Mouse (Mus musculus) intestine, embryonic 15.5 days (tissue): Measurements from ENCODE around the gene Nck2. TPM values are rescaled to one million over a fixed set of nuclear protein-coding genes. Genes with fewer than 3 reads are reported as not detected.

ENCODE experiments used
- ATAC-seq: fragments of 200-750 bp; cut with Nextera tagmentation; 2 replicates; pipeline ENCODE4 v1.8.0; 2017; ENCODE audit warnings: moderate TSS enrichment, moderate library complexity
- H3K27ac ChIP-seq: fragments of 300-500 bp; sonication (generic); 2 replicates; pipeline ENCODE4 v1.5.1; 2015; ENCODE audit warnings: mild to moderate bottlenecking, inconsistent platforms
- H3K27me3 ChIP-seq: fragments of 300-500 bp; sonication (generic); replicated peaks from 2 replicates; pipeline ENCODE4 v1.6.1; 2015; ENCODE audit warnings: inconsistent platforms
- H3K36me3 ChIP-seq: fragments of 300-500 bp; sonication (generic); 2 replicates; pipeline ENCODE4 v1.6.1; 2015; ENCODE audit warnings: inconsistent platforms
- H3K4me1 ChIP-seq: fragments of 300-500 bp; sonication (generic); replicated peaks from 2 replicates; pipeline ENCODE4 v1.6.1; 2015; ENCODE audit warnings: inconsistent platforms
- H3K4me2 ChIP-seq: fragments of 300-500 bp; sonication (generic); replicated peaks from 2 replicates; pipeline ENCODE4 v1.6.1; 2015; ENCODE audit warnings: mild to moderate bottlenecking, inconsistent platforms
- H3K4me3 ChIP-seq: fragments of 300-500 bp; sonication (generic); replicated peaks from 2 replicates; pipeline ENCODE4 v1.5.1; 2015; ENCODE audit warnings: inconsistent platforms
- H3K9ac ChIP-seq: fragments of 300-500 bp; sonication (generic); 2 replicates; pipeline ENCODE4 v1.6.1; 2015; ENCODE audit warnings: inconsistent platforms
- H3K9me3 ChIP-seq: fragments of 300-500 bp; sonication (generic); 2 replicates; pipeline ENCODE4 v1.6.1; 2016; ENCODE audit warnings: inconsistent platforms
- WGBS: fragments of 180-500 bp; shearing (Covaris S2); methylation state at CpG from one replicate; pipeline ENCODE4 v1.1.7; 2015; 5-methylcytosine and 5-hydroxymethylcytosine counted together
- polyA plus RNA-seq: library from polyadenylated mRNA; unstranded; fragments of >200 nt; fragmentation: Nextera tagmentation; extraction: Ambion mirVana; gene quantifications from 2 replicates; pipeline ENCODE4 v1.2.1, GENCODE M21; 2015

Nck2 gene
- polyA plus RNA-seq, 1 experiment from 2014 or later = 31.6 TPM

DNA sequence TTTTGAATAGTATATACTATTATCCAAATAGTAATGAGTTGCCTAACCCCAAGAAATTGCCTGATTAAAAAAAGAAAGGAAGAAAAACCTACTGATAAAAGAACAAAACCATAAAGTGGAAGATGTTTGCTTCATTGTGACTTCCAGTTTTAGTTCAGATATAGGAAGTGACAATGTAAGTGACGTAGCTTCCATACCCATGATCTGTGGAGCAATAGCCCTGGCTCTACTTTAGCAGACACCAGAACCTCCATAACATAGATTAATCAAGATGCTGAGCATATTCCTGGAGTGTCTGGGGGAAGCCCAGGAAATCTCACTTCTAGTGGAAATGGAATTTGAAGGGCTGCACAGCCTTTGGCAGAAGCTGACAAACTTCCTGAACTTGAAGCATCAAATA lies 144.6 kb downstream of the Nck2 start:
- H3K27me3 ChIP-seq = no peaks in the 10 kb centered on the region
- WGBS = 87% methylated on average over 1 of the region's 1 CpGs
- ATAC-seq = no peak

DNA sequence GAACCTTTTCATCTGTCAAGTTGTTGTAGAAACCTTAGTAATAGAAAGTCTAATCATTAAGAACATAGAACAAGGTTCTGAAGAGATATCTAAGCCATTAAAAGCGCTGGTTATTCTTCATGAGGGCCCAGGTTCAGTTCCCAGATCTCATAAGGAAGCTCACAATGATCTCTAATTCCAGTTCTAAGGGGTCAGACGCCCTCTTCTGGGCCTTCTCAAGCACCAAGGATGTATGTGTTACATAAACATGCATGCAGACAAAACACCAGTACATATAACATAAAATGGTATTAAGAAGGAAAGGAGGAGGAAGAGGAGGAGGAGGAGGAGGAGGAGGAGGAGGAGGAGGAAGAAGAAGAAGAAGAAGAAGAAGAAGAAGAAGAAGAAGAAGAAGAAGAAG lies 145.5 kb downstream of the Nck2 start:
- 48% methylated on average over 2 of the region's 2 CpGs for WGBS

More for the DNA sequence above, 144.6 kb downstream of the Nck2 start:
- Histone ChIP-seq H3K9me3 (no peaks in the 10 kb centered on the region), H3K9ac (no peak overlapping the region), H3K27ac (no peak overlapping the region), H3K36me3 (no peaks in the 10 kb centered on the region), H3K4me3 (no peak overlapping the region), H3K4me2 (no peak overlapping the region), H3K4me1 (no peaks in the 10 kb centered on the region)

GRCm38 (mm10) chr1:43590727-43591126 lies 146.3 kb downstream of the Nck2 start:
- Histone ChIP-seq H3K27me3 (no peaks in the 10 kb centered on the region), H3K36me3 (no peaks in the 10 kb centered on the region), H3K9ac (no peak overlapping the region), H3K4me1 (no peaks in the 10 kb centered on the region), H3K9me3 (no peaks in the 10 kb centered on the region), H3K4me2 (no peak overlapping the region), H3K27ac (no peak overlapping the region), H3K4me3 (no peak overlapping the region)
- ATAC-seq = no peak
- 61% methylated on average over 1 of the region's 1 CpGs for WGBS

More for the DNA sequence above, 145.5 kb downstream of the Nck2 start:
- H3K36me3 ChIP-seq = no peaks in the 10 kb centered on the region
- no peaks in the 10 kb centered on the region for H3K9me3 ChIP-seq
- no peaks in the 10 kb centered on the region for H3K4me1 ChIP-seq
- H3K27me3 ChIP-seq = no peaks in the 10 kb centered on the region
- no peak for ATAC-seq
- no peak overlapping the region for H3K4me3 ChIP-seq
- no peak overlapping the region for H3K4me2 ChIP-seq
- H3K27ac ChIP-seq = no peak overlapping the region
- H3K9ac ChIP-seq = no peak overlapping the region

DNA sequence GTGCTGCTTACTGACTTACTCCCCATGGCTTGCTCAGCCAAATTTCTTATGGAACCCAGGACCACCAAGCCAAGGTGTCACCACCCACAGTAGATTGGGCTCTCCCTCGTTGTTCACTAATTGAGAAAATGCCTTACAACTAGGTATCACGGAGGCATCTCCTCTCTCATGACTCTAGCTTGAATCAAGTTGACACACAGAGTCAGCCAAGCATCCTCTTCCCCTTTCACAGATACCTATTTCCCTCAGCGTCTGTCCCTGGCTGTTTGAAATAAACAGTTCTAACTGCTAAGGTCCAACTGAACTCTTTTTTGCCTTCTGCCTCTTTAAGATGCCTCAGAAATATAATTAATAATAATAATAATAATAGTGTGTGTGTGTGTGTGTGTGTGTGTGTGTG lies 148.7 kb downstream of the Nck2 start:
- ATAC-seq = no peak
- no peaks in the 10 kb centered on the region for H3K27me3 ChIP-seq
- H3K4me2 ChIP-seq = no peak overlapping the region
- WGBS = 70% methylated on average over 3 of the region's 3 CpGs
- no peak overlapping the region for H3K4me3 ChIP-seq
- no peaks in the 10 kb centered on the region for H3K36me3 ChIP-seq
- no peak overlapping the region for H3K9ac ChIP-seq
- no peaks in the 10 kb centered on the region for H3K9me3 ChIP-seq
- H3K27ac ChIP-seq = no peak overlapping the region
- H3K4me1 ChIP-seq = no peaks in the 10 kb centered on the region

GRCm38 (mm10) chr1:43594738-43595137 lies 150.4 kb downstream of the Nck2 start:
- WGBS = 70% methylated on average over 4 of the region's 4 CpGs
- ATAC-seq = no peak
- Histone ChIP-seq H3K9me3 (no peaks in the 10 kb centered on the region), H3K4me1 (no peaks in the 10 kb centered on the region), H3K27ac (no peak overlapping the region), H3K9ac (no peak overlapping the region), H3K4me2 (no peak overlapping the region), H3K4me3 (no peak overlapping the region), H3K36me3 (no peaks in the 10 kb centered on the region), H3K27me3 (no peaks in the 10 kb centered on the region)

- Histone ChIP-seq H3K9me3 (no peaks in the 10 kb centered on the region), H3K27ac (no peak overlapping the region), H3K4me1 (no peaks in the 10 kb centered on the region), H3K4me2 (no peak overlapping the region), H3K4me3 (no peak overlapping the region), H3K36me3 (no peaks in the 10 kb centered on the region), H3K9ac (no peak overlapping the region), H3K27me3 (no peaks in the 10 kb centered on the region)
- no peak for ATAC-seq
Measured at GRCm38 (mm10) chr1:43597731-43598130, 153.4 kb downstream of the Nck2 start.

DNA sequence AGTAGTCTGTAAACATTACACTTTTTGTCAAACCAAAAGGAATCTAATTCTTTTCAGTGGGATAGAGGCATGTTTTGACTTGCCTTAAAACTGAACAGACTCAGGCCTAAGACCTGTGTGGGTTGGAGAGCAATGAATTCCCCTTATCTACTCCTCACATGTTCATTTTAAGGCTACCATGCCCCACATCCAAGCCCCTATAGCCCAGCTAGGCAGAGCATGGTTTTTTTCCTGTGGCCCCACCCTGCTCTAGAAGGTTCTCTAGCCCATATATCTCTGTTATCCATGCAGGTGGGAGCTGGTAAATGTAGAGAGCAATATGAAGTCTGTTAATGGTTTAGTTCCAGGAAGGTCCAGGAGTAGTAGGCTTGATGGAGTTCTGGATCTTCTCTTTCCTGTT lies 155.1 kb downstream of the Nck2 start:
- Histone ChIP-seq H3K27ac (no peak overlapping the region), H3K9me3 (no peaks in the 10 kb centered on the region), H3K9ac (no peak overlapping the region), H3K4me2 (no peak overlapping the region), H3K27me3 (no peaks in the 10 kb centered on the region), H3K4me3 (no peak overlapping the region), H3K4me1 (no peaks in the 10 kb centered on the region), H3K36me3 (no peaks in the 10 kb centered on the region)
- ATAC-seq = no peak

DNA sequence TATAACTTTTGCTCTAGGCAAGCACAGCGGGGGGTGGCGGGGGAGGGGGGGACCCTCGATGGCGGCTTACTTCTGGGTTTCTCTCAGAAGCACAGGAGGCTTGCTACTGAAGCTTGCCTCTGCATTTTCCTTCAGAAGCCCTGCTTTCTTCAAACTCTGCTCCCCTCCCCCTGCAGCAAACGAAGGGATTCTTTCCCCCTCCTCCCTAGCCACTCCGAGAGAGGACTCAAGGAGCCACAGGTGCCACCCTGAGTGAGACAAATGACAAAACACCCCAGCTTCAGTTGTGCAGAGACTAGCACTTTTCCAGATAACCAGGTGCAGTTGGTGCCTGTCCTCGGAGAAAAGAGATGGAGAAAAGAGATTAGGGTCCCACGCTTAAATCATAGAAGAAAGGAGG lies 156.7 kb downstream of the Nck2 start:
- no peak for ATAC-seq
- WGBS = 38% methylated on average over 8 of the region's 8 CpGs
- Histone ChIP-seq H3K9me3 (no peaks in the 10 kb centered on the region), H3K27ac (no peak overlapping the region), H3K27me3 (no peaks in the 10 kb centered on the region), H3K9ac (no peak overlapping the region), H3K4me1 (no peaks in the 10 kb centered on the region), H3K36me3 (no peaks in the 10 kb centered on the region), H3K4me3 (no peak overlapping the region), H3K4me2 (no peak overlapping the region)

DNA sequence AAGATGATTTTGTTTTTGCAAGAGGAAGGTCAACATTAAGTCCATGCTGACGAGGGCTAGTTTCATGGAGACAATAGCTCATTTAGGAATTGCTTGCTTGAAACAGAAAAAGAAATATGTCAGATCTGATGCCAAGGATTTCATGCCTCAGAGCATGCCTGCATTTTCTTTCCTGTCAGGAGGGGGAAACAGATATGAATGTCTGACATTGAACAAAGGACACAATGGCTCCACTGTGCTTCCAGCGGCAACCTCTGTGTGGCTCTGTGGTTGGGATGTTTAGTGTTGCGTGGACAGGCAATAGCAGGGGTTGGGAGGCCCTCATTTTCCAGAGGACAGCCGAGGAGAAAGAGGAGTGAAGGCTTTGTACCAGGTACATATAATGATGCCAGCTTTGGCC lies 171.6 kb downstream of the Nck2 start:
- Histone ChIP-seq H3K4me1 (no peaks in the 10 kb centered on the region), H3K9ac (no peak overlapping the region), H3K4me3 (no peak overlapping the region), H3K36me3 (no peaks in the 10 kb centered on the region), H3K27me3 (no peaks in the 10 kb centered on the region), H3K4me2 (no peak overlapping the region), H3K27ac (no peak overlapping the region), H3K9me3 (no peaks in the 10 kb centered on the region)
- ATAC-seq = no peak
- WGBS = 67% methylated on average over 4 of the region's 4 CpGs

Other genes starting within 250 kb of the Nck2 start
- gene Fhl2, start 247.6 kb upstream of the Nck2 start, polyA plus RNA-seq = 54.5 and 58.0 TPM in 2 replicates